Mouse (Mus musculus): ENCODE results near the gene Kiz. TPM values are rescaled to one million over a fixed set of nuclear protein-coding genes. Genes with fewer than 3 reads are reported as not detected.

The Kiz gene
- polyA plus RNA-seq, 1 experiment from 2014 or later = 31.6 TPM

DNA sequence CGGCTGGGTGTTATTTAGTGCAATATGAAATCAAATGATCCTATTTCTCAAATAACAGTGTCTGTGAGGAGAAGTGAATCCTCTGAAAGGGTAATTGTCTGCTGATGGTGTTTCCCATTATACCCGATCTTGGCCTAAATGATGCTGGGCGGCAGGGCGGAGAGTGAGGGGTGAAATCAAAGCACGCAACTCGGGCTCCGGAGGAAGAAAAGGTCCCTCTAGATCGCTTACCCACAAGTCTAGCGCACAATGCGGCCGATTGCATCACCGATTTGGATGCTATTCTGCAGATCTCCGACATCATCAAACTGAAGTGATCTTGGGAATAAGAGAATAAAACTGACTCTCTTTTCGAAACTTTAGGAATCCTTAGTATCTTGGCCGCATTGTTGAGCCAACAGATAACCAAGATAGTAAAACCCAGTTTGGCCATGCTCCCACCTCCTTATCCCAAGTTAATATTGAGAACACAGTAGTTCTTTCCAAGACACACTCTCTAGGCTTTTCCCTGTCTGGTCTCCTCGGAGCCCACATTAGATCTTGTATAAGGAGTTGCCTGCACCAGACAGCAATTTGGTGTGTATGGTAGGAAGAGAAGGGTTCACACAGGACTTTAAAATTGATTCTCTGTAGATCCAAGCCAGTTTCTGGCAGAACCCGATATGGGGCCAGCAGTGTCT lies 18.7 kb upstream of the Kiz start:
- no peak overlapping the region for H3K4me3 ChIP-seq (ENCODE audit: low read depth, low read length)
- H3K4me2 ChIP-seq = no peak overlapping the region
- H3K27me3 ChIP-seq (ENCODE audit: insufficient read depth, low read length) = peaks cover 100% of the 10 kb centered on the region
- ATAC-seq (ENCODE audit: insufficient read depth) (no peak), DNase-seq (peak; percentile 28)
- no peaks in the 10 kb centered on the region for H3K36me3 ChIP-seq (ENCODE audit: insufficient read depth)
- H3K9me3 ChIP-seq (ENCODE audit: low read depth, low read length) = no peaks in the 10 kb centered on the region
- 5% methylated on average over 17 of the region's 17 CpGs for WGBS
- no peak for TF ChIP-seq CTCF (IDR thresholded peaks at IDR 0.05; ENCODE audit: low read depth)
- no peak overlapping the region for H3K9ac ChIP-seq
- no peak overlapping the region for H3K27ac ChIP-seq (ENCODE audit: low read depth)
- peaks cover 3% of the 10 kb centered on the region; the same call in 1 of the 2 replicates for H3K4me1 ChIP-seq (ENCODE audit: insufficient read depth)

DNA sequence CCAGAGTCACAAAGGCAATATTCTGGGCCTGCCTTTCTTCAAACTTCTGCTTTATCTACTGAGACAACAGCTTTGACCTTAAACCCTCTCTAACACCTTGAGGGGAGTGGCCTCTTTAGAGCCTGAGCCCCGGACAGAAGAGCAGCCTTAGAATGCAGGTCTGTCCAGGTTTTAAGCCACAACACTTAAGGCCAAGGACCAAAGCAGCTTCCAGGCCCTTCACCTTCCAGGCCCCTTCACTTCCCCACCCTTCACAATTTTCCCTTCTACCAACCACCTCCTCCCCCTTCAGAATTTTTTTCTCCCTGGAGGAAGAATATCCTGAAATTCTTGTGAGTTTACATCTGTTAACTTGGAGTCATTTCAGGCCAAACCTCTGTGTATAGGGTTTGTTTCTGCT lies 18.0 kb upstream of the Kiz start:
- 9% methylated on average over 1 of the region's 1 CpGs for WGBS

DNA sequence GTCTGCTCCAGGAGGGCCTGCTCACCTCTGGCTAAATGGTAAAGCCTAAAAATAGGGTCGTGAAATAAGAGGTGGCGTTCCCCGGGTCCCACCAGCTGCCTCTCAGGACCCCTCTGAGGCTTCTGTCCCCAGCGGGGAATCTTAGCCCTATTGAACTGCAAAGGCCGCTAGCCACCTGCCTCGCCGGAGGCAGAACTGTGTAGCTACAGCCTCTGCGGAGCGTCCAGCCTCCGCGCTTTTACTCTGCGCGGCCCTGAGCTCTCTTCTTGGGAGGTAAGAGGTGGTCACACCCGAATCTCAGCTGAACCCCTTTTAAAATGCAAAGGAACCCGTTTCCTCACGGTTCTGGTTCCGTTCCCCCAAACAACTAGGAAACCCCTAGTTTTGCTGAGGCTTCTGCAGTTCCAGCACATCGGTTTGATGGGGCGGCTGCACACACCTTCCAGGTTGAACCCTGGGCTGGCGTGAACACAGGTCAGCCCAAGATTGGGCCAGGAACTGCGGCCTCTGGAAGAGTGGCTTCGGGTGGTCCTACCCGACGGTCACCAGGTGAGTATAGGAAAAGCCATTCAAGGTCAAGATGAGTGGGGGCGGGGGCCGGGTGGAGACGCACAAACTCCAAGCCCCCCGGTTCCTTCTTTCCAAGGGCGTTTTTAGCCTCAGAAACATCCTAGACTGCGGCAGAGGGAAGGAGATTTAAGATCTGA lies 16.9 kb upstream of the Kiz start:
- Histone ChIP-seq H3K36me3 (ENCODE audit: insufficient read depth) (no peaks in the 10 kb centered on the region), H3K9me3 (ENCODE audit: low read depth, low read length) (no peaks in the 10 kb centered on the region), H3K4me1 (ENCODE audit: insufficient read depth) (peaks cover 3% of the 10 kb centered on the region; the same call in 1 of the 2 replicates), H3K4me2 (no peak overlapping the region), H3K9ac (no peak overlapping the region), H3K27ac (ENCODE audit: low read depth) (no peak overlapping the region), H3K4me3 (ENCODE audit: low read depth, low read length) (no peak overlapping the region), H3K27me3 (ENCODE audit: insufficient read depth, low read length) (peaks cover 83% of the 10 kb centered on the region)
- TF ChIP-seq CTCF (IDR thresholded peaks at IDR 0.05; ENCODE audit: low read depth) = no peak
- DNase-seq (peak; percentile 18), ATAC-seq (ENCODE audit: insufficient read depth) (no peak)
- WGBS = 3% methylated on average over 30 of the region's 30 CpGs

More for the DNA sequence above, 18.0 kb upstream of the Kiz start:
- no peak overlapping the region for H3K27ac ChIP-seq (ENCODE audit: low read depth)
- H3K9me3 ChIP-seq (ENCODE audit: low read depth, low read length) = no peaks in the 10 kb centered on the region
- no peak for ATAC-seq (ENCODE audit: insufficient read depth)
- peaks cover 3% of the 10 kb centered on the region; the same call in 1 of the 2 replicates for H3K4me1 ChIP-seq (ENCODE audit: insufficient read depth)
- H3K36me3 ChIP-seq (ENCODE audit: insufficient read depth) = no peaks in the 10 kb centered on the region
- no peak overlapping the region for H3K4me3 ChIP-seq (ENCODE audit: low read depth, low read length)
- DNase-seq = no peak
- no peak for TF ChIP-seq CTCF (IDR thresholded peaks at IDR 0.05; ENCODE audit: low read depth)
- no peak overlapping the region for H3K4me2 ChIP-seq
- H3K27me3 ChIP-seq (ENCODE audit: insufficient read depth, low read length) = peaks cover 94% of the 10 kb centered on the region
- no peak overlapping the region for H3K9ac ChIP-seq

DNA sequence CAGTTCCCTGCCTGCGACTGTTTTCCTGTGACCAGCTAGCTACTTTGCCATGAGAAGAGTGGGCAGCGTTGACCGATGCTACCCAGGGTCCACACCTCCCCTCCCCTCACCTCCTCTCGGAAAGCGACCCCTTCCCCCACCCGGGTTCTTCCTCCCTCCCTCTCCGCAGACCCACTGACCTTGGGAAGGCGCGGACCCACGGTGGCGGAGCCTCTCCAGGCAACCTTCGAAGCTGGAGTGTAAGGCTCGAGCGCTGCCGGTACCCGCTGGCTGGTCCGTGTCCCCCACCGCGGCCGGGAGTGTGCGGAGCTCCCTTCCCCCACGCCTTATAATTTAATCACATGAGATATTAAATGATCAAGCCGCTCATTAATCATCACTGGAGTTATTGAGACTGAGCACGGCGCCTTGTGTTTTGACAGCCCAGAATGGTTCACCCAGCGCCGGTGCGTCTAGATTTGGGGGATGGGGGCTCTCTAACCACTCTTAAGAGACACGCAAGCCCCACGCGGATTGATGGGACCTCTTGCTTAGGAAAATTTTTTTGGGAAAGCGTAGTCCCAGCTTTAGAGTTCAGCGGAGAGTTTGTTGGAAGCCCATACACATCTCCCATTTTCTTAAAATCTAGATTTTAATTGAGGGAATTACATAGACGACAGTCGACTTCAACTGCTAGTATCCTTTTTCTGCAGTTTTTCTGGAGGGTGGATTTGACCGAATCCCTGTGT lies 16.2 kb upstream of the Kiz start:
- Histone ChIP-seq H3K4me1 (ENCODE audit: insufficient read depth) (peaks cover 3% of the 10 kb centered on the region; the same call in 1 of the 2 replicates), H3K4me3 (ENCODE audit: low read depth, low read length) (no peak overlapping the region), H3K27ac (ENCODE audit: low read depth) (no peak overlapping the region), H3K4me2 (no peak overlapping the region), H3K36me3 (ENCODE audit: insufficient read depth) (no peaks in the 10 kb centered on the region), H3K27me3 (ENCODE audit: insufficient read depth, low read length) (peaks cover 76% of the 10 kb centered on the region), H3K9ac (no peak overlapping the region), H3K9me3 (ENCODE audit: low read depth, low read length) (no peaks in the 10 kb centered on the region)
- ATAC-seq (ENCODE audit: insufficient read depth) = peak; percentile 36; the same call in 1 of the 2 replicates
- TF ChIP-seq CTCF (IDR thresholded peaks at IDR 0.05; ENCODE audit: low read depth) = no peak
- 2% methylated on average over 33 of the region's 36 CpGs for WGBS
- DNase-seq = no peak

DNA sequence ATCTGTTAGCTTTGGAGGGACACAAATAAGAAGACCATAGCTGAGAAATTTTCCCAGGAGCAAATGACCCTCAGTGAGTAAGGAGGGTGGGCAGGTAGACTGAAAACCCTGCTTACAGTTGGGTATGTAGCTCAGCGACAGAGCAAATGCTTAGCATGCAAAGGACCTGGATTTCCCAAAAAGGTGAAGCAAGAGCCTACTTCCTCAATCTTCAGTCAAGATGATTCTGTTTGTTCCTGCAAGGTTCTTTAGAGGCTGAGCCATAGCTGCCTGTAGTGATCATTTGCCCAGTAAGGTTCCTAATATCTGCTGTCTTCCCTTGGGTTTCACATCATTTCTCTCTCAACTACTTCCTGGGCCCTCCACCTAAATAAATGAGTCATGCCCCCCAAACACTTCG lies 7.8 kb upstream of the Kiz start:
- ATAC-seq (ENCODE audit: insufficient read depth) = no peak
- DNase-seq = no peak
- Histone ChIP-seq H3K9me3 (ENCODE audit: low read depth, low read length) (no peaks in the 10 kb centered on the region), H3K9ac (no peak overlapping the region), H3K27me3 (ENCODE audit: insufficient read depth, low read length) (no peaks in the 10 kb centered on the region), H3K4me1 (ENCODE audit: insufficient read depth) (no peaks in the 10 kb centered on the region), H3K4me2 (no peak overlapping the region), H3K36me3 (ENCODE audit: insufficient read depth) (no peaks in the 10 kb centered on the region), H3K4me3 (ENCODE audit: low read depth, low read length) (no peak overlapping the region), H3K27ac (ENCODE audit: low read depth) (no peak overlapping the region)
- TF ChIP-seq CTCF (IDR thresholded peaks at IDR 0.05; ENCODE audit: low read depth) = no peak
- WGBS = 82% methylated on average over 2 of the region's 2 CpGs

DNA sequence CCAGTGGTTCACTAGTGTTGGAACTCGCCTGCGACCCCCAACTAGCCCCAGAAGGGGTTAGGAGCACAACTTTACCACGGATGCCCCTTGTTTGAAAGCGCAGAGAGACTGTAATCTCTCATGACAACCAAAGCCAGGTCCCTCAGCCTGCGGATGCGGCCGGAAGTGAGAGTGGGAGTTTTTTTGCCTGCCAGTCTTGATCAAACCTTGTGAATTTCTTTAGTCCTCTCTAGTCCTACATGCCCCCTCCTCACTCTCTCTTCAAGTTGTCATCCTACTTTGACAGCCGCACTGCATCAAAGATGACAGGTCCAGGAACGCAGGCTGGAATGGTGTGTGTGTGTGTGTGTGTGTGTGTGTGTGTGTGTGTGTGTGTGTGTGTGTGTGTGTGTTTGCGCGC lies 456 bp downstream of the Kiz start:
- Histone ChIP-seq H3K9ac (peak overlapping the region; percentile 72), H3K4me2 (peak overlapping the region; percentile 71), H3K9me3 (ENCODE audit: low read depth, low read length) (no peaks in the 10 kb centered on the region), H3K27ac (ENCODE audit: low read depth) (peak overlapping the region; percentile 70), H3K36me3 (ENCODE audit: insufficient read depth) (no peaks in the 10 kb centered on the region), H3K27me3 (ENCODE audit: insufficient read depth, low read length) (no peaks in the 10 kb centered on the region), H3K4me1 (ENCODE audit: insufficient read depth) (no peaks in the 10 kb centered on the region), H3K4me3 (ENCODE audit: low read depth, low read length) (peak overlapping the region; percentile 79)
- WGBS = 2% methylated on average over 11 of the region's 11 CpGs
- DNase-seq (peak; percentile 69), ATAC-seq (ENCODE audit: insufficient read depth) (no peak; the same call in none of the 2 replicates)
- TF ChIP-seq CTCF (IDR thresholded peaks at IDR 0.05; ENCODE audit: low read depth) = no peak

DNA sequence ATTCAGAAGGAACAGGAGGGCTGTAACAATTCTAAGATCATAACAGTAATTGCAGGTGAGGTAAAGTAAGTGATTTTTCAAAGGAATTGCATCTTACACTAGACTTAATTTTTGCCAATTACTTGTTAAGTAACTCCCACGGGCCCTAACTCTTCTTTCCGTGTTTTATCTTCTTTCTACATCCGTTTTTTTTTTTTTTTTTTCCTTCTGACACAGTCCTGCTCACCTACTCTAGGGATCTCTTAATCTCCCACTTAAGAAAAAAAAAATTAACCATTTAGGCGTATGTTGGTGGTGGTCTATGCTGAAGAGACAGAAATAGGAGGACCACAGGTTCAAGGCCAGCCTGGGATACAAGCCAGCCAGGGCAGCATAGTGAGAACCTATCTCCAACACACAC lies 1.2 kb downstream of the Kiz start:
- no peak for TF ChIP-seq CTCF (IDR thresholded peaks at IDR 0.05; ENCODE audit: low read depth)
- Histone ChIP-seq H3K4me3 (ENCODE audit: low read depth, low read length) (no peak overlapping the region; the same call in 1 of the 2 replicates), H3K27ac (ENCODE audit: low read depth) (no peak overlapping the region), H3K36me3 (ENCODE audit: insufficient read depth) (no peaks in the 10 kb centered on the region), H3K27me3 (ENCODE audit: insufficient read depth, low read length) (no peaks in the 10 kb centered on the region), H3K4me1 (ENCODE audit: insufficient read depth) (no peaks in the 10 kb centered on the region), H3K9me3 (ENCODE audit: low read depth, low read length) (no peaks in the 10 kb centered on the region), H3K9ac (no peak overlapping the region), H3K4me2 (no peak overlapping the region; the same call in 1 of the 2 replicates)
- WGBS = 33% methylated on average over 4 of the region's 4 CpGs
- ATAC-seq (ENCODE audit: insufficient read depth) = no peak
- DNase-seq = no peak
